In genomic region chr14:25768915-25769625, GRCm38 (mm10) we compare ENCODE assay signal across 8 mouse cellular contexts. TPM values are rescaled to one million over a fixed set of nuclear protein-coding genes. Genes with fewer than 3 reads are reported as not detected.
DNase-seq lines count a peak whose midpoint lies in the region; ATAC-seq and TF ChIP-seq lines count a peak whose summit lies in the region.

Zcchc24 (minus strand) TSS chr14:25769039.

- intact Hi-C loops in heart, postnatal 36 days (cut with DNase I), result loop anchor here (2.0 kb wide), 1 partner anchor 26 kb away; no protein-coding TSS in a partner anchor

- H3K4me3 ChIP-seq in E14TG2a.4 (replicated peaks; ENCODE audit: low read length), result peak within 1 kb of the TSS; percentile 92
- H3K4me3 ChIP-seq in forebrain, postnatal 0 days (ENCODE audit: low read depth, low read length), result peak within 1 kb of the TSS; percentile 56
- peak within 1 kb of the TSS; percentile 61 for H3K4me3 ChIP-seq in neural tube, embryonic 15.5 days (replicated peaks)

- peak; percentile 47 for DNase-seq in c-Kit-positive CD71-positive TER-119-negative erythroid progenitor cells, embryonic 14.5 days (ENCODE audit: low read depth)
- peak; percentile 76 for DNase-seq in forebrain, postnatal 0 days
- DNase-seq in heart, postnatal 36 days, result peak; percentile 94
- peak; percentile 68 to 83 for DNase-seq in layer of hippocampus, adult 18-20 months (ENCODE audit: low spot score in 2 of 2)
- DNase-seq in lung, adult 18-20 months, result peak; percentile 92 to 94
- peak; percentile 86 to 88 for DNase-seq in thymus, adult 18-20 months

- H3K4me2 ChIP-seq in forebrain, postnatal 0 days (ENCODE audit: low read depth), result peak within 1 kb of the TSS; percentile 97
- H3K4me2 ChIP-seq in neural tube, embryonic 15.5 days, result peak within 1 kb of the TSS; percentile 90

- H3K4me1 ChIP-seq in E14TG2a.4 (replicated peaks; ENCODE audit: low read depth, low read length), result peaks cover 57% of the 10 kb centered on the region
- H3K4me1 ChIP-seq in forebrain, postnatal 0 days (ENCODE audit: insufficient read depth), result 0 out of 2 replicates have a peak, but pooled peaks cover 4% of the 10 kb centered on the region
- peaks cover 49% of the 10 kb centered on the region for H3K4me1 ChIP-seq in neural tube, embryonic 15.5 days

- H3K27ac ChIP-seq in forebrain, postnatal 0 days (ENCODE audit: low read depth, low read length), result peak within 1 kb of the TSS; percentile 71; the same call in 1 of the 2 replicates
- H3K27ac ChIP-seq in neural tube, embryonic 15.5 days (replicated peaks), result peak within 1 kb of the TSS; percentile 72

- no peak for TF ChIP-seq CTCF in E14TG2a.4 (conservative IDR thresholded peaks at IDR 0.05; ENCODE audit: low read length)
- TF ChIP-seq CTCF in forebrain, postnatal 0 days (IDR thresholded peaks at IDR 0.05; ENCODE audit: low read depth), result no peak

- peaks cover 19% of the 10 kb centered on the region for H3K27me3 ChIP-seq in E14TG2a.4 (ENCODE audit: insufficient read depth, low read length)
- peaks cover 5% of the 10 kb centered on the region; the same call in 1 of the 2 replicates for H3K27me3 ChIP-seq in forebrain, postnatal 0 days (ENCODE audit: insufficient read depth, low read length)
- H3K27me3 ChIP-seq in neural tube, embryonic 15.5 days (replicated peaks), result peaks cover 11% of the 10 kb centered on the region; the same call in 1 of the 2 replicates

- H3K36me3 ChIP-seq in E14TG2a.4 (ENCODE audit: insufficient read depth, low read length), result peaks cover 11% of the 10 kb centered on the region
- no peaks in the 10 kb centered on the region for H3K36me3 ChIP-seq in forebrain, postnatal 0 days (ENCODE audit: insufficient read depth)
- H3K36me3 ChIP-seq in neural tube, embryonic 15.5 days, result no peaks in the 10 kb centered on the region

- H3K9ac ChIP-seq in forebrain, postnatal 0 days, result peak within 1 kb of the TSS; percentile 54
- peak within 1 kb of the TSS; percentile 62 for H3K9ac ChIP-seq in neural tube, embryonic 15.5 days (replicated peaks)

- peak; percentile 81 for ATAC-seq in forebrain, postnatal 0 days
- peak; percentile 77 for ATAC-seq in neural tube, embryonic 15.5 days (ENCODE audit: low FRiP score)

- under 1% methylated on average over 44 of the region's 55 CpGs for WGBS in forebrain, postnatal 0 days
- WGBS in neural tube, embryonic 15.5 days, result under 1% methylated on average over 23 of the region's 55 CpGs

- H3K9me3 ChIP-seq in E14TG2a.4 (ENCODE audit: low read length), result no peaks in the 10 kb centered on the region
- H3K9me3 ChIP-seq in forebrain, postnatal 0 days (ENCODE audit: low read length), result no peaks in the 10 kb centered on the region
- no peaks in the 10 kb centered on the region for H3K9me3 ChIP-seq in neural tube, embryonic 15.5 days (replicated peaks)

RNA-seq across cellular contexts. Expression of gene Zcchc24, which starts in this region (rescaled TPM):
- 25.4 and 28.7 TPM in 2 replicates for total RNA-seq in forebrain, postnatal 0 days (2014; rRNA removed)
- polyA plus RNA-seq in forebrain, postnatal 0 days (2015; fragmentation: Nextera tagmentation; extraction: Ambion mirVana), result 11.1 and 14.7 TPM in 2 replicates
- 10 to 100 TPM; 35.0 to 39.0 TPM for total RNA-seq in heart, postnatal 36 days (2021)
- total RNA-seq in layer of hippocampus, adult 18-20 months (2021), result 10 to 100 TPM; 61.8 to 65.7 TPM
- polyA plus RNA-seq in neural tube, embryonic 15.5 days (2015; fragmentation: Nextera tagmentation; extraction: Ambion mirVana), result 13.4 and 17.0 TPM in 2 replicates

Comparison
In these comparisons a context has a peak if more than half of its experiments do, and no peak if none do; other contexts are left out.
1. Peak in every context shown above with its lines: DNase-seq, ATAC-seq, H3K4me3 ChIP-seq and H3K27ac ChIP-seq.